Mouse (Mus musculus): ENCODE measurements at regions not wholly inside any gene's neighbourhood (a gene's known extent, or its start where the extent isn't known, plus 50 kb on each side); places are given as distances from the start of the nearest gene placed in this dataset.

DNA sequence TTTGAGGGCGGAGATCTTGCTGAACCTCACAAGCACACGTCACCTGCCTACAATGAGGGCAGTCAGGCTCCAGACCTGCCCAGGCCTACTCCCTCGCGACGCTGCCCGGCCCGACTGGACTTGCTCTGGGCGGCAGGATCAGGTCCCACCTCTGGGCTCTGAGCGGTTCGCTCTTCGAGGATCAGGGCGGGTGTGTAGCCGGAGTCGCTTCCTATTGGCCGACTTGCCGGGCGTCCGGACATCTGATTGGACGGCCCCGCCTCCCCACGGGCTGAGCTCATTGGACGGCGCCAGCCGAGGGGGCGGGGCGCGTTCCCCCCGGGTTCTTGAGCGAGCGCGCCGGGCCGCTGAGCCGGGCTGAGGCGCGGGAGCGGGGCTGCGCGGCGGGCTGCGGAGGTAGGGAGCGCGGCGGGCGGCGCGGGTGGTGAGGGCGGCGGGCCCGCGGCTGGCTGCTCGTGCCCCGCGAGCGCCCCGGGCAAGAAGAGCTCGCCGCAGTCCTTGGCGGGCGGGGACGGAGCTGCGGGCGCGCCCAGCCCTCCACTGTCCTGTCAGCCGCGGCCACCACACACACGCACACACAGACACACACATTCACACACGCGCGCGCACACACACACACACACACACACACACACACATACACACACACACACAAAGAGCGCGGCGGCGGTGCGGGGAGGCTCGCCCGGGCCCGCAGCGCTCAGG is 141.5 kb downstream of the Ogfrl1 start:
- no peak for TF ChIP-seq CTCF (IDR thresholded peaks at IDR 0.05; ENCODE audit: low read depth, low read length)
- peak; percentile 85 for TF ChIP-seq POLR2A (IDR thresholded peaks at IDR 0.05; ENCODE audit: extremely low read depth, insufficient read depth, low read length)
- H3K27ac ChIP-seq (replicated peaks; ENCODE audit: insufficient read depth, low read depth, low read length): peak overlapping the region; percentile 90
- H3K4me1 ChIP-seq (ENCODE audit: control insufficient read depth, insufficient read depth, low read length): peaks cover 15% of the 10 kb centered on the region
- peak overlapping the region; percentile 82 for H3K4me3 ChIP-seq (ENCODE audit: insufficient read depth, low read depth, low read length)
- peak; percentile 94 for DNase-seq (ENCODE audit: extremely low read depth, low read depth, low spot score)
- H3K9ac ChIP-seq (ENCODE audit: low read depth, low read length): peak overlapping the region; percentile 95
- peaks cover 2% of the 10 kb centered on the region; the same call in 1 of the 2 replicates for H3K36me3 ChIP-seq (ENCODE audit: control insufficient read depth, insufficient read depth, low read length)
- WGBS: under 1% methylated on average over 50 of the region's 80 CpGs
- no peaks in the 10 kb centered on the region for H3K27me3 ChIP-seq (ENCODE audit: control insufficient read depth, insufficient read depth, low read length)
- peaks cover 3% of the 10 kb centered on the region; the same call in 1 of the 2 replicates for H3K79me2 ChIP-seq (ENCODE audit: control insufficient read depth, insufficient read depth, low read length)

- peaks cover 13% of the 10 kb centered on the region; the same call in 1 of the 2 replicates for H3K4me1 ChIP-seq (ENCODE audit: control insufficient read depth, insufficient read depth, low read length)
- H3K79me2 ChIP-seq (ENCODE audit: control insufficient read depth, insufficient read depth, low read length): peaks cover 3% of the 10 kb centered on the region; the same call in 1 of the 2 replicates
- TF ChIP-seq POLR2A (IDR thresholded peaks at IDR 0.05; ENCODE audit: extremely low read depth, insufficient read depth, low read length) (no peak), CTCF (IDR thresholded peaks at IDR 0.05; ENCODE audit: low read depth, low read length) (no peak)
- no peaks in the 10 kb centered on the region for H3K36me3 ChIP-seq (ENCODE audit: control insufficient read depth, insufficient read depth, low read length)
- H3K27me3 ChIP-seq (ENCODE audit: control insufficient read depth, insufficient read depth, low read length): no peaks in the 10 kb centered on the region
- peak overlapping the region; percentile 12; the same call in 1 of the 2 replicates for H3K9ac ChIP-seq (ENCODE audit: low read depth, low read length)
- whole genome bisulfite sequencing: 19% methylated on average over 8 of the region's 8 CpGs
- peak overlapping the region; percentile 42 for H3K27ac ChIP-seq (replicated peaks; ENCODE audit: insufficient read depth, low read depth, low read length)
- H3K4me3 ChIP-seq (ENCODE audit: insufficient read depth, low read depth, low read length): no peak overlapping the region
- DNase-seq (ENCODE audit: extremely low read depth, low read depth, low spot score): peak; percentile 95
Measured at GRCm38 (mm10) chr1:23254235-23254634, 143.3 kb downstream of the Ogfrl1 start.

GRCm38 (mm10) chr1:23231522-23231921 is 129.5 kb upstream of the 4933415F23Rik start:
- H3K27ac ChIP-seq (replicated peaks; ENCODE audit: insufficient read depth, low read depth, low read length): no peak overlapping the region
- H3K79me2 ChIP-seq (ENCODE audit: control insufficient read depth, insufficient read depth, low read length): no peaks in the 10 kb centered on the region
- H3K4me3 ChIP-seq (ENCODE audit: insufficient read depth, low read depth, low read length): no peak overlapping the region
- no peaks in the 10 kb centered on the region for H3K36me3 ChIP-seq (ENCODE audit: control insufficient read depth, insufficient read depth, low read length)
- H3K9ac ChIP-seq (ENCODE audit: low read depth, low read length): no peak overlapping the region
- TF ChIP-seq CTCF (IDR thresholded peaks at IDR 0.05; ENCODE audit: low read depth, low read length) (no peak), POLR2A (IDR thresholded peaks at IDR 0.05; ENCODE audit: extremely low read depth, insufficient read depth, low read length) (no peak)
- H3K27me3 ChIP-seq (ENCODE audit: control insufficient read depth, insufficient read depth, low read length): no peaks in the 10 kb centered on the region
- no peak for DNase-seq (ENCODE audit: extremely low read depth, low read depth, low spot score)
- 83% methylated on average over 1 of the region's 1 CpGs for WGBS
- H3K4me1 ChIP-seq (ENCODE audit: control insufficient read depth, insufficient read depth, low read length): no peaks in the 10 kb centered on the region

DNA sequence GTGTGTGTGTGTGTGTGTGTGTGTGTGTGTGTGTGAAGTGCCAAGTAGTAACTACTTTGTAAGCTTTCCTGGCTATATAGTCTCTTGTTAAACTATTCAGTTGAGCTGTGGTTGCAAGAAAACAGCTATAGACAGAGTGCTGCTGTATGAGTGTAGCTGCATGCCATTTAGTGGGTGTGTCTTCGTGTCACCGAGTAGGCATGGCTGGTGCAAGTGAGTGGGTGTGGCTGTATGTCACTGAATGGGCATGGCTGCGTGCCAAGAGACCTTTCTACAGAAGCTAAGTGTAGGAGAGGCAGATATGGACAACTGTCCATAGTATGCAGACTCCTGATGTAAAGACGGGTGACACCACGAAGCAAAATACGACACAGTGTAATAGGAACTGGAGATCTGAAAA is 126.4 kb upstream of the 4933415F23Rik start:
- no peak overlapping the region for H3K9ac ChIP-seq (ENCODE audit: low read depth, low read length)
- H3K36me3 ChIP-seq (ENCODE audit: control insufficient read depth, insufficient read depth, low read length): no peaks in the 10 kb centered on the region
- 81% methylated on average over 6 of the region's 6 CpGs for WGBS
- TF ChIP-seq POLR2A (IDR thresholded peaks at IDR 0.05; ENCODE audit: extremely low read depth, insufficient read depth, low read length): no peak
- no peaks in the 10 kb centered on the region for H3K79me2 ChIP-seq (ENCODE audit: control insufficient read depth, insufficient read depth, low read length)
- H3K4me1 ChIP-seq (ENCODE audit: control insufficient read depth, insufficient read depth, low read length): no peaks in the 10 kb centered on the region
- DNase-seq (ENCODE audit: extremely low read depth, low read depth, low spot score): no peak
- H3K27ac ChIP-seq (replicated peaks; ENCODE audit: insufficient read depth, low read depth, low read length): no peak overlapping the region
- no peaks in the 10 kb centered on the region for H3K27me3 ChIP-seq (ENCODE audit: control insufficient read depth, insufficient read depth, low read length)
- no peak overlapping the region for H3K4me3 ChIP-seq (ENCODE audit: insufficient read depth, low read depth, low read length)

DNA sequence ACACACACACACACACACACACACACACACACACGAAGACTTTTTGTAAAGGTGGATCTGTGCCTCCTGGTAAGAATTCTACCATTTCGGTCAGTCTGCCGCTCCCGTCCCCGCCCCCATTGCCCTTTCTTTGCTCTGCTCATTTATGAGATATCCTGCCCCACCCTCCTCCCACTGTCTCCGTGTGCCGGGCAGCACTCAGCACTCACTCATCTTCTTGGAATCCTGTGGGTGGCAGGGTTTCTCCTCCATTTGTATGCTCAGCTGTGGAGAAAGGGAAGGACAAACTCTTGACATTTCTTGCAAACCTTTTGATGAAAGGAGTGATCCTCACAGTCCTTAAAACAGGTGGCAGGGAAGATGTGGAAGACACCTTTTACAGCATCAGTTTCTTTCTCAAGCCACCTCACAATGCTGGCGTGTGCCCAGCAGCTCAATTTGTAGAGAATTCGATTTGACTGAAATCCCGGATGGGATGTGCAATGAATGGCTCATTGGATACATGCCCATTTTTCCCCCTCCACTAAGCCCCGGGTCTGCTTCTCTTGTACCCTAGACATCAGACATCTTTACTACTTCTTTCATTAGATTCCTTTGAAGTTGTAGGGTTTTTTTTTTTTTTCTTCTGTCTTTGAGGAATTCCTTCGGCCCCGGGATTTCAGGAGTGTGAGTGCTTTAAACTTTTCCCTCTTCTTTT is 112.6 kb upstream of the 4933415F23Rik start:
- 88% methylated on average over 13 of the region's 13 CpGs for WGBS
- H3K36me3 ChIP-seq (ENCODE audit: control insufficient read depth, insufficient read depth, low read length): no peaks in the 10 kb centered on the region
- H3K79me2 ChIP-seq (ENCODE audit: control insufficient read depth, insufficient read depth, low read length): no peaks in the 10 kb centered on the region
- H3K9ac ChIP-seq (ENCODE audit: low read depth, low read length): no peak overlapping the region
- no peak for DNase-seq (ENCODE audit: extremely low read depth, low read depth, low spot score)
- H3K27ac ChIP-seq (replicated peaks; ENCODE audit: insufficient read depth, low read depth, low read length): no peak overlapping the region
- H3K27me3 ChIP-seq (ENCODE audit: control insufficient read depth, insufficient read depth, low read length): no peaks in the 10 kb centered on the region
- no peak overlapping the region for H3K4me3 ChIP-seq (ENCODE audit: insufficient read depth, low read depth, low read length)
- no peaks in the 10 kb centered on the region for H3K4me1 ChIP-seq (ENCODE audit: control insufficient read depth, insufficient read depth, low read length)
- TF ChIP-seq CTCF (IDR thresholded peaks at IDR 0.05; ENCODE audit: low read depth, low read length) (no peak), POLR2A (IDR thresholded peaks at IDR 0.05; ENCODE audit: extremely low read depth, insufficient read depth, low read length) (no peak)

GRCm38 (mm10) chr1:23207843-23208242 is 105.8 kb upstream of the 4933415F23Rik start:
- Histone ChIP-seq H3K27ac (replicated peaks; ENCODE audit: insufficient read depth, low read depth, low read length) (no peak overlapping the region), H3K27me3 (ENCODE audit: control insufficient read depth, insufficient read depth, low read length) (0 out of 2 replicates have a peak, but pooled peaks cover 2% of the 10 kb centered on the region), H3K9ac (ENCODE audit: low read depth, low read length) (no peak overlapping the region), H3K4me1 (ENCODE audit: control insufficient read depth, insufficient read depth, low read length) (no peaks in the 10 kb centered on the region), H3K36me3 (ENCODE audit: control insufficient read depth, insufficient read depth, low read length) (no peaks in the 10 kb centered on the region), H3K4me3 (ENCODE audit: insufficient read depth, low read depth, low read length) (no peak overlapping the region), H3K79me2 (ENCODE audit: control insufficient read depth, insufficient read depth, low read length) (no peaks in the 10 kb centered on the region)
- 68% methylated on average over 1 of the region's 1 CpGs for WGBS
- no peak for DNase-seq (ENCODE audit: extremely low read depth, low read depth, low spot score)
- TF ChIP-seq CTCF (IDR thresholded peaks at IDR 0.05; ENCODE audit: low read depth, low read length) (no peak), POLR2A (IDR thresholded peaks at IDR 0.05; ENCODE audit: extremely low read depth, insufficient read depth, low read length) (no peak)

Measured in liver, adult 2 months (tissue).